Mouse (Mus musculus) MEL (cell line): Measurements from ENCODE around the gene Shbg. TPM values are rescaled to one million over a fixed set of nuclear protein-coding genes. Genes with fewer than 3 reads are reported as not detected.

ENCODE experiments used
- DNase-seq: peaks from one replicate; pipeline ENCODE4 v3.0.0; 2011; ENCODE audit warnings: low read depth, low spot score
- H3K27ac ChIP-seq: 2 replicates; pipeline ENCODE4 v1.5.1; 2012; ENCODE audit warnings: low read depth, mild to moderate bottlenecking, control low read depth, low read length, moderate library complexity; ENCODE audit not compliant: control insufficient read depth
- H3K27me3 ChIP-seq, 2 experiments: fragments of 150-350 bp in 1 of 2; sonication (generic) in 1 of 2; 2 replicates each; pipeline ENCODE4 v1.6.1; 2012; ENCODE audit warnings: low read length in 2 of 2, mild to moderate bottlenecking in 2 of 2, improper control_type of control experiment in 1 of 2, moderate library complexity in 1 of 2; ENCODE audit not compliant: insufficient read depth in 2 of 2, control insufficient read depth in 1 of 2
- H3K36me3 ChIP-seq, 2 experiments: 2 replicates each; pipeline ENCODE4 v1.6.1; 2012 to 2014; ENCODE audit warnings: low read length in 2 of 2, improper control_type of control experiment in 1 of 2, inconsistent platforms in 1 of 2, mild to moderate bottlenecking in 1 of 2; ENCODE audit not compliant: insufficient read depth in 2 of 2, control insufficient read depth in 1 of 2
- H3K4me1 ChIP-seq, 2 experiments: fragments of 150-350 bp in 1 of 2; sonication (generic) in 1 of 2; 2 replicates each; pipeline ENCODE4 v1.6.1; 2012; ENCODE audit warnings: low read length in 2 of 2, improper control_type of control experiment in 1 of 2, mild to moderate bottlenecking in 1 of 2; ENCODE audit not compliant: insufficient read depth in 2 of 2, control insufficient read depth in 1 of 2
- H3K4me3 ChIP-seq, 2 experiments: fragments of 150-350 bp in 1 of 2; sonication (generic) in 1 of 2; 2 replicates each; pipeline ENCODE4 v1.5.1; 2012; ENCODE audit warnings: low read depth in 2 of 2, low read length in 2 of 2, mild to moderate bottlenecking in 2 of 2, moderate library complexity in 2 of 2, control low read depth in 1 of 2, improper control_type of control experiment in 1 of 2; ENCODE audit not compliant: control insufficient read depth in 1 of 2, insufficient read depth in 1 of 2
- H3K79me2 ChIP-seq: 2 replicates; pipeline ENCODE4 v1.6.1; 2012; ENCODE audit warnings: mild to moderate bottlenecking, low read length, moderate library complexity; ENCODE audit not compliant: control insufficient read depth, poor library complexity, insufficient read depth
- H3K9ac ChIP-seq: 2 replicates; pipeline ENCODE4 v1.6.1; 2012; ENCODE audit warnings: low read depth, mild to moderate bottlenecking, control low read depth, low read length, moderate library complexity; ENCODE audit not compliant: control insufficient read depth, poor library complexity, severe bottlenecking
- H3K9me3 ChIP-seq: fragments of 150-350 bp; sonication (generic); replicated peaks from 2 replicates; pipeline ENCODE4 v1.6.1; 2012; ENCODE audit warnings: mild to moderate bottlenecking, low read length, improper control_type of control experiment, moderate library complexity; ENCODE audit not compliant: insufficient read depth
- BHLHE40 ChIP-seq: IDR thresholded peaks from 2 replicates; pipeline ENCODE4 v1.6.1; 2012; ENCODE audit warnings: low read depth, mild to moderate bottlenecking, inconsistent platforms, low read length, improper control_type of control experiment, borderline replicate concordance
- CHD2 ChIP-seq: IDR thresholded peaks from 2 replicates; pipeline ENCODE4 v1.6.1; 2011; ENCODE audit warnings: low read length, improper control_type of control experiment
- E2F4 ChIP-seq: IDR thresholded peaks from 2 replicates; pipeline ENCODE4 v1.6.1; 2011; ENCODE audit warnings: low read depth, low read length, improper control_type of control experiment, borderline replicate concordance
- ELF1 ChIP-seq: IDR thresholded peaks from 2 replicates; pipeline ENCODE4 v1.6.1; 2014; ENCODE audit warnings: low read depth, mild to moderate bottlenecking, inconsistent platforms, low read length, improper control_type of control experiment, moderate library complexity
- ETS1 ChIP-seq: IDR thresholded peaks from 2 replicates; pipeline ENCODE4 v1.6.1; 2012; ENCODE audit warnings: low read depth, mild to moderate bottlenecking, inconsistent platforms, low read length, improper control_type of control experiment, moderate library complexity
- HCFC1 ChIP-seq: IDR thresholded peaks from 2 replicates; pipeline ENCODE4 v1.6.1; 2012; ENCODE audit warnings: low read depth, mild to moderate bottlenecking, inconsistent platforms, low read length, improper control_type of control experiment, moderate library complexity
- MAX ChIP-seq: IDR thresholded peaks from 2 replicates; pipeline ENCODE4 v1.6.1; 2011; ENCODE audit warnings: low read length, improper control_type of control experiment
- MXI1 ChIP-seq: IDR thresholded peaks from 2 replicates; pipeline ENCODE4 v1.6.1; 2011; ENCODE audit warnings: mild to moderate bottlenecking, low read depth, low read length, improper control_type of control experiment
- MYB ChIP-seq: IDR thresholded peaks from 2 replicates; pipeline ENCODE4 v1.6.1; 2011; ENCODE audit warnings: mild to moderate bottlenecking, low read depth, low read length, improper control_type of control experiment
- POLR2A ChIP-seq, 2 experiments: IDR thresholded peaks; 2 replicates each; pipeline ENCODE4 v1.6.1; 2011 to 2012; ENCODE audit warnings: low read length in 2 of 2, mild to moderate bottlenecking in 2 of 2, control low read depth in 1 of 2, improper control_type of control experiment in 1 of 2, low read depth in 1 of 2, moderate library complexity in 1 of 2; ENCODE audit not compliant: control insufficient read depth in 1 of 2, insufficient read depth in 1 of 2, poor library complexity in 1 of 2
- POLR2AphosphoS5 ChIP-seq: IDR thresholded peaks from 2 replicates; pipeline ENCODE4 v1.6.1; 2012; ENCODE audit warnings: low read depth, borderline replicate concordance, mild to moderate bottlenecking, inconsistent platforms, low read length, moderate library complexity, mixed read lengths
- RAD21 ChIP-seq: IDR thresholded peaks from 2 replicates; pipeline ENCODE4 v1.6.1; 2011; ENCODE audit warnings: mild to moderate bottlenecking, low read depth, low read length, improper control_type of control experiment
- RCOR1 ChIP-seq: IDR thresholded peaks from 2 replicates; pipeline ENCODE4 v1.6.1; 2012; ENCODE audit warnings: low read depth, mild to moderate bottlenecking, inconsistent platforms, low read length, improper control_type of control experiment
- SIN3A ChIP-seq: IDR thresholded peaks from 2 replicates; pipeline ENCODE4 v1.6.1; 2012; ENCODE audit warnings: low read length, improper control_type of control experiment, inconsistent platforms
- SMC3 ChIP-seq: IDR thresholded peaks from 2 replicates; pipeline ENCODE4 v1.6.1; 2011; ENCODE audit warnings: low read depth, low read length, improper control_type of control experiment
- TBP ChIP-seq: IDR thresholded peaks from 2 replicates; pipeline ENCODE4 v1.8.0; 2011; ENCODE audit warnings: low read depth, low read length, improper control_type of control experiment
- TCF12 ChIP-seq: IDR thresholded peaks from 2 replicates; pipeline ENCODE4 v1.6.1; 2014; ENCODE audit warnings: low read depth, mild to moderate bottlenecking, inconsistent platforms, low read length, improper control_type of control experiment, moderate library complexity
- UBTF ChIP-seq: IDR thresholded peaks from 2 replicates; pipeline ENCODE4 v1.6.1; 2012; ENCODE audit warnings: low read depth, mild to moderate bottlenecking, inconsistent platforms, low read length, improper control_type of control experiment, moderate library complexity, borderline replicate concordance; ENCODE audit not compliant: insufficient read depth
- ZKSCAN1 ChIP-seq: IDR thresholded peaks from 2 replicates; pipeline ENCODE4 v1.6.1; 2012; ENCODE audit warnings: low read depth, mild to moderate bottlenecking, inconsistent platforms, low read length, improper control_type of control experiment, moderate library complexity
- polyA plus RNA-seq, 2 experiments: library from polyadenylated mRNA; stranded (reverse) in 1 of 2; unstranded in 1 of 2; fragments of >175 nt in 1 of 2; fragments of >200 nt in 1 of 2; gene quantifications; 2 replicates each; pipeline versions ENCODE4 v1.2.1 to v1.2.4; 2012; ENCODE audit warnings: low replicate concordance in 2 of 2, low read depth in 1 of 2; ENCODE audit not compliant: insufficient read length in 2 of 2, insufficient read depth in 1 of 2, missing spikeins in 1 of 2
- total RNA-seq: library from RNA; depleted of rRNA; stranded (reverse); fragments of 300-350 nt; gene quantifications from 2 replicates; pipeline ENCODE4 v1.2.3, GENCODE M21; 2012

Shbg gene
- total and polyA plus RNA-seq, 3 experiments: not detected

DNA sequence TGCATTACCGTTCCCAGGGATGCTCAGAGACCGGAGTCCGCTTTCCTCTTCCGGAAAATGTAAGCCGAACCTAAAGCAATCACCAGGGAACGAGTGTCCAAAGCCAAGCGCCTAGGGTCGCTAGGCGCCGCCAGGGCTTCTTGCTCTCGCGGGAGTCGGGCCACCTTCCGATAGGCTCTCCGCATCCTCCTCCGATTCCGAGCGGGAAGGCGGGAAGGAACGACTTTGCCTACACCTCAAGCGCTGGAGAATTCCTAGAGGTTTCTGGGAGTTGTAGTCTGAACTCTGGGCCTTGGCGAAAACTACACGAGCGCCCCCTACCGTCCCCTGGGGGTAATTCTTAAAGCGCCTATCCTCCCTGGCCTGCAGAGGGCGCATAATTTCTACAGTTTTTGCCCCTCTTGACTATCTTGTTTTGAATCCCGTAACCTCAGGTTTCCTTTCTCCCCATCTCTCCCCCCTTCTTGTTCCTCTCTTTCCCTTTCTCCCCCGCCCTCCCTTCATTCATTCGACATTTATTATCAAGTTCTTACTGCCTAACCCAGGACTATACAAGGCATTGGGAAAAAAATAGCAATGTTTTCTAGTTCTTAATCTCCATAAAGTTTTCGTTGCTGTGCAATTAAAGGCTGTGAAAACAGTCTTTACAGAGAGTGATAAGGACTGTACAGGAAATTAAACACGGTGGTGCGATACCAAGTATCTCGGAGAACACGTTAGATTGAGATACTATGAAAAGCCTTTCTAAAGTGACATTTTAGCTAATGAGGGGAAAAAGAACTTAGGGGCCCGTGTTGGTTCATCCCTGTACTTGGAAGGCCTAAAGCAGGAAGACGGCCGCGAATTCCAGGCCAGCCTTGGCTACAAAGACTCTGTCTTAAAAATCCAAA lies 38.3 kb downstream of the Shbg start (continued):
- TF ChIP-seq UBTF: 0 out of 2 replicates have a peak, but pooled peaks have one; percentile 32
- 0 out of 2 replicates have a peak, but pooled peaks have one; percentile 19 for TF ChIP-seq MAX
- TF ChIP-seq CHD2: peak; percentile 93
- TF ChIP-seq E2F4: peak; percentile 98

DNA sequence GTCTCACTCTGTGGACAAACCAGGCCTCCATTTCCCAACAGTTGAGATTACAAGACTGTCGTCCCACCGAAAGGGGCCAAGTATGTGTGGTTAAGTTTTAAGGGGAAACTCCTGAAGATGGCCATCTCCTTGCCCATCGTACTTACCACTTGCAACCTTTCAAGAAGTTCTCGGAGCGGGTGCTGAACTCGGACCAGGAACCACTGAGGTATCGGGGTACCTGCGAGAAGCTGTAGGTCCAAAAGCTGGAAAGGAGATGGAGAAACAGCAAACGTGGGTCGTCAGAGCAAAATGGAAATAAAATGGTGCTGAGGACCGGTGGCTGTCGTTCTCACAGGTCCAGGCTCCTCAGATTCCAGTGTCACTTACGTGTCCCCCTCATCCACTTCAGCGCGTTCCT lies 39.4 kb downstream of the Shbg start:
- Histone ChIP-seq H3K36me3 (peaks cover 0 to 17% of the 10 kb centered on the region in 2 experiments; a peak in 2 of 4 replicates), H3K27me3 (no peaks in the 10 kb centered on the region), H3K9me3 (no peaks in the 10 kb centered on the region), H3K9ac (peak overlapping the region; percentile 77), H3K4me1 (peaks cover 0 to 23% of the 10 kb centered on the region in 2 experiments; a peak in 2 of 4 replicates), H3K27ac (no peak overlapping the region), H3K79me2 (peaks cover 63% of the 10 kb centered on the region), H3K4me3 (peak overlapping the region; percentile 49 to 77)
- peak; percentile 60 for DNase-seq
- TF ChIP-seq POLR2AphosphoS5 (no peak), ZKSCAN1 (no peak), BHLHE40 (no peak), ELF1 (peak; percentile 12; the same call in 1 of the 2 replicates)

DNA sequence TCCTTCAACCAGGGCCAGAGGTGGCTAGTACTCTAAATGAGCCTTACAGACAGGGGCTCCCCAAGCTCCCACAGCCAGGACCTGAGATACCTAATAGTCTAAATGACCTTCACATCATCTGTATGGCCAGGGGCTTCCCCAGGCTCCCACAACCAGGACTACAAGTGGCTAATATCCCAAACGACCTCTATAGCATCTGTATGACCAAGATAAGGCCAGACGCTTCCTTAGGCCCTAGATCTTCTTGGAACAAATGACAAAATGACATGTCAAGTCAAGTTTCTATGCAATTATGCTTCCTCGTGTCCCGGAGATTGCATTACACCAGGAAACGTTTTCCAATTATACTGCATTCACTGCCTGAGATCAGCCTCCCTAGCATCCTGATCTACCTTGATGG lies 41.4 kb downstream of the Shbg start:
- peaks cover 2 to 6% of the 10 kb centered on the region in 2 experiments; a peak in 3 of 4 replicates for H3K36me3 ChIP-seq
- no peaks in the 10 kb centered on the region for H3K9me3 ChIP-seq
- peaks cover 0 to 11% of the 10 kb centered on the region in 2 experiments; a peak in 2 of 4 replicates for H3K4me1 ChIP-seq
- DNase-seq: no peak
- no peak overlapping the region for H3K9ac ChIP-seq
- no peak for TF ChIP-seq BHLHE40
- TF ChIP-seq MYB: no peak
- no peak for TF ChIP-seq TCF12
- TF ChIP-seq ETS1: no peak
- no peak for TF ChIP-seq SMC3
- TF ChIP-seq POLR2AphosphoS5: no peak
- no peak for TF ChIP-seq SIN3A
- no peak for TF ChIP-seq TBP
- TF ChIP-seq HCFC1: no peak
- no peak for TF ChIP-seq RCOR1
- no peak for TF ChIP-seq POLR2A (IDR thresholded peaks at IDR 0.05; ENCODE audit: control insufficient read depth in 1 of 2, insufficient read depth in 1 of 2, low read depth in 1 of 2, low read length in 2 of 2, poor library complexity in 1 of 2)
- TF ChIP-seq RAD21: no peak
- TF ChIP-seq MXI1: no peak
- H3K27ac ChIP-seq: no peak overlapping the region
- no peaks in the 10 kb centered on the region for H3K27me3 ChIP-seq
- peaks cover 48% of the 10 kb centered on the region for H3K79me2 ChIP-seq
- no peak overlapping the region for H3K4me3 ChIP-seq
